In the genomic region with DNA sequence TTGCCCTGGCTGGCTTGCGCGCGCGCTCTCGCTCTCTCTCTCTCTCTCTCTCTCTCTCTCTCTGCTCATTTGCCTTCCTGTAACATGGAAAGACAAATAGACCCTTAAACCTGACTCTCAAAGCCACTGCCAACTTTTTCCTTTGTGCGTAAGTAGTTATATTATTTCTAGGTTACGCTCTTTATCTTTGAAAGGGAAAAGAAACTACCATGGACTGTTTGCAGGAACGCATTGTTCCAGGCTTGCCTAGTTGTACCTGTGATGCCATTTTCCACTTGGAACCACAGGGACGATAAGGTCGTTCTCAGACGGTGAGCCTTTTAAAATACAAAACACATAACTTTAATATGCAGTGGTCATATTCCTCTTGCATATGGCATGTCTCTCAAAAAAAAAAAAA, we compare ENCODE assay signal across 19 mouse cellular contexts.
DNase-seq lines count a peak whose midpoint lies in the region; ATAC-seq and TF ChIP-seq lines count a peak whose summit lies in the region.
"Had no signal": no experiment of that assay in that cellular context is flagged by ENCODE, and none has a peak within 500 bp of the region (broad histone marks: within the 10 kb centered on the region; RNA-seq: fewer than 3 reads in every experiment).

No protein-coding gene starts in this region.

- TF ChIP-seq POLR2A in kidney, adult 2 months (IDR thresholded peaks at IDR 0.05; ENCODE audit: low read depth, low read length) = no peak

- no peaks in the 10 kb centered on the region for H3K27me3 ChIP-seq in heart, embryonic 10.5 days (ENCODE audit: insufficient read depth, poor library complexity, severe bottlenecking)
- H3K27me3 ChIP-seq in heart, embryonic 15.5 days = no peaks in the 10 kb centered on the region
- H3K27me3 ChIP-seq in kidney, adult 2 months (replicated peaks; ENCODE audit: control insufficient read depth, insufficient read depth, low read length) = no peaks in the 10 kb centered on the region
- H3K27me3 ChIP-seq in lung, embryonic 16.5 days (ENCODE audit: control insufficient read depth, insufficient read depth, low read depth, low read length) = no peaks in the 10 kb centered on the region
- H3K27me3 ChIP-seq: forebrain, embryonic 13.5 days; hindbrain, embryonic 13.5 days had no signal

- H3K4me1 ChIP-seq in heart, embryonic 10.5 days = peaks cover 78% of the 10 kb centered on the region
- peaks cover 72% of the 10 kb centered on the region for H3K4me1 ChIP-seq in heart, embryonic 15.5 days (replicated peaks)
- peaks cover 53% of the 10 kb centered on the region for H3K4me1 ChIP-seq in kidney, adult 2 months (ENCODE audit: control insufficient read depth, insufficient read depth, low read length)
- peaks cover 63% of the 10 kb centered on the region for H3K4me1 ChIP-seq in lung, embryonic 16.5 days (replicated peaks; ENCODE audit: control insufficient read depth, insufficient read depth, low read length)

- no peak for TF ChIP-seq CTCF in kidney, adult 2 months (conservative IDR thresholded peaks at IDR 0.05; ENCODE audit: insufficient read depth, insufficient read length, low read depth, low read length)

- no peaks in the 10 kb centered on the region for H3K36me3 ChIP-seq in heart, embryonic 10.5 days
- H3K36me3 ChIP-seq in heart, embryonic 15.5 days = no peaks in the 10 kb centered on the region
- H3K36me3 ChIP-seq in kidney, adult 2 months (ENCODE audit: control insufficient read depth, insufficient read depth, low read length) = no peaks in the 10 kb centered on the region
- no peaks in the 10 kb centered on the region for H3K36me3 ChIP-seq in lung, embryonic 16.5 days (ENCODE audit: control insufficient read depth, insufficient read depth, low read length)
- H3K36me3 ChIP-seq: embryonic facial prominence, embryonic 10.5 days; G1E; hindbrain, embryonic 13.5 days had no signal

- WGBS in heart, embryonic 10.5 days = 75% methylated on average over 11 of the region's 11 CpGs
- WGBS in heart, embryonic 15.5 days = 74% methylated on average over 11 of the region's 11 CpGs
- 75% methylated on average over 11 of the region's 11 CpGs for WGBS in kidney, adult 2 months
- whole genome bisulfite sequencing in lung, embryonic 16.5 days = 60% methylated on average over 11 of the region's 11 CpGs

- no peak overlapping the region for H3K9ac ChIP-seq in heart, embryonic 15.5 days
- no peak overlapping the region for H3K9ac ChIP-seq in lung, embryonic 16.5 days (ENCODE audit: low read length)
- H3K9ac ChIP-seq: forebrain, embryonic 13.5 days; forebrain, postnatal 0 days; hindbrain, embryonic 13.5 days had no signal

- no peak overlapping the region for H3K4me3 ChIP-seq in heart, embryonic 10.5 days
- H3K4me3 ChIP-seq in heart, embryonic 15.5 days = no peak overlapping the region
- H3K4me3 ChIP-seq in kidney, adult 2 months (ENCODE audit: insufficient read depth, low read depth, low read length) = no peak overlapping the region
- no peak overlapping the region for H3K4me3 ChIP-seq in lung, embryonic 16.5 days (ENCODE audit: low read length)
- H3K4me3 ChIP-seq: embryonic facial prominence, embryonic 10.5 days; forebrain, embryonic 13.5 days; hindbrain, embryonic 13.5 days had no signal

- DNase-seq in heart, embryonic 10.5 days (ENCODE audit: low spot score) = no peak
- DNase-seq in heart, postnatal 10 days = no peak
- no peak for DNase-seq in heart, postnatal 25 days (ENCODE audit: low spot score)
- DNase-seq in kidney, adult 2 months = no peak
- no peak for DNase-seq in kidney, postnatal 14 days
- no peak for DNase-seq in lung, postnatal 4 days
- DNase-seq: adrenal gland, adult 8-10 months; adrenal gland, postnatal 36 days; B cell, adult 2 months; forebrain, postnatal 0 days; gastrocnemius, postnatal 14 days had no signal

- H3K27ac ChIP-seq in heart, embryonic 10.5 days = peak overlapping the region; percentile 66; the same call in 1 of the 2 replicates
- H3K27ac ChIP-seq in heart, embryonic 15.5 days = peak overlapping the region; percentile 46
- peak overlapping the region; percentile 100 for H3K27ac ChIP-seq in kidney, adult 2 months (ENCODE audit: insufficient read depth, low read depth, low read length)
- peak overlapping the region; percentile 40 for H3K27ac ChIP-seq in lung, embryonic 16.5 days (ENCODE audit: low read length)
- H3K27ac ChIP-seq: embryonic facial prominence, embryonic 10.5 days; forebrain, embryonic 13.5 days; hindbrain, embryonic 13.5 days; hindbrain, postnatal 0 days had no signal

- H3K4me2 ChIP-seq in heart, embryonic 15.5 days = no peak overlapping the region
- no peak overlapping the region for H3K4me2 ChIP-seq in lung, embryonic 16.5 days (ENCODE audit: low read depth, low read length)
- H3K4me2 ChIP-seq: forebrain, embryonic 13.5 days; hindbrain, embryonic 13.5 days had no signal

- no peaks in the 10 kb centered on the region for H3K9me3 ChIP-seq in heart, embryonic 10.5 days
- no peaks in the 10 kb centered on the region for H3K9me3 ChIP-seq in heart, embryonic 15.5 days (replicated peaks)
- no peaks in the 10 kb centered on the region for H3K9me3 ChIP-seq in lung, embryonic 16.5 days (ENCODE audit: control insufficient read depth, low read length)
- H3K9me3 ChIP-seq: embryonic facial prominence, embryonic 10.5 days; forebrain, embryonic 13.5 days; hindbrain, embryonic 13.5 days had no signal

- intact Hi-C loops in heart, postnatal 10 days (cut with DNase I) = loop anchor here (5.0 kb wide), 2 partner anchors 53 to 122 kb away; partner anchors contain the start of gene Igf1r
- intact Hi-C loops in heart, postnatal 25 days (cut with DNase I) = loop anchor here (5.0 kb wide), 2 partner anchors 53 to 122 kb away; partner anchors contain the start of gene Igf1r

- no peak for ATAC-seq in heart, embryonic 15.5 days (replicated peaks; ENCODE audit: insufficient number of reproducible peaks, insufficient read depth, low FRiP score, low read depth)
- ATAC-seq in lung, embryonic 16.5 days (ENCODE audit: low read depth) = no peak
- ATAC-seq: CD4-positive, CD25-positive, alpha-beta regulatory T cell, adult 4 months; forebrain, embryonic 13.5 days; forebrain, postnatal 0 days; hindbrain, postnatal 0 days had no signal

Comparison
In these comparisons a context has a peak if more than half of its experiments do, and no peak if none do; other contexts are left out.
1. H3K27ac ChIP-seq: peak in every context shown above with its lines; median percentile 100 in kidney, adult 2 months; 66 in heart, embryonic 10.5 days; 46 in heart, embryonic 15.5 days; 40 in lung, embryonic 16.5 days.